Mouse (Mus musculus): ENCODE measurements around the gene Cant1. TPM values are rescaled to one million over a fixed set of nuclear protein-coding genes. Genes with fewer than 3 reads are reported as not detected.
A peak's percentile ranks its signal among the peaks of the same experiment; 100 is the strongest.

The Cant1 gene
- polyA plus RNA-seq, 1 experiment from 2014 or later: 9.9 TPM

DNA sequence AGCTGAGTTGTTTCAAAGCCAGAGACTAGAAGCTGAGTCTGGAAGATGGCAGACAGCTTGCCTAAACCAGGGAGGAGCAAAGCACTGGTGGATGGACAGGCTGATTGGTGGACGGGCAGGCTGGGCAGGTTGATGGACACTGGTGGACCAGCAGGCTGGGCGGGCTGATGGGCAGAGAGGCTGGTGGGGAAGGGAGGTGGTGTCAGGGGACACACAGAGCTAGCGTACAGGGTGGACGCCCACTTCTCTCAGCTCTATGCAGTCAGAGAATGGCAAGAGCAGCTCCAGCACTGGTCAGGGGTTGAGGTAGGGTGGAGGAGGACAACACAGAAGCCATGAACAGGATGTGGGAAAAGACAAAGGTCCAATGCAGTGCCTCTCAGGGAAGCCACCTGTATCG is 49.6 kb downstream of the Cant1 start:
- Histone ChIP-seq H3K9me3 (replicated peaks) (no peaks in the 10 kb centered on the region), H3K27me3 (no peaks in the 10 kb centered on the region; the same call in 1 of the 2 replicates), H3K4me3 (replicated peaks) (no peak overlapping the region), H3K4me1 (replicated peaks) (no peaks in the 10 kb centered on the region), H3K4me2 (no peak overlapping the region), H3K27ac (replicated peaks) (no peak overlapping the region), H3K36me3 (replicated peaks) (no peaks in the 10 kb centered on the region), H3K9ac (no peak overlapping the region)
- 64% methylated on average over 5 of the region's 5 CpGs for WGBS (ENCODE audit: insufficient replicate concordance)
- no peak for ATAC-seq (ENCODE audit: insufficient read depth)

DNA sequence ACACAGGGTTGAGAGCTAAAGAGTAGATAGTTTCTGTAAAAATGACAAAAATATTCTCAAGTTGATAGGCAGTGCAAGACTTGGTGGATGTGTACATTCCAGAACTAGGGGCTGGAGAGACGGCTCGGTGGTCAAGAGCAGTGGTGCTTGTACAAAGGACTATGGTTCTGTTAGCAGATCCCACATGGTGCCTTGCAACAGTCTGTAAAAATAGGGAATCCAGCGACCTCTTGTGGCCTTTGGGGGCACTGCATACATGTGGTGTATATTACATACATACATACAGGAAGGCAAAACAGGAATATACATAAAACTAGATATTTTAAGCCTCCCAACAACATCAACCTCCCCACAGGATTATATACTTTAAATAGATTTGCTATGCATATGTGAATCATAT is 50.6 kb downstream of the Cant1 start:
- WGBS (ENCODE audit: insufficient replicate concordance): 59% methylated on average over 3 of the region's 3 CpGs
- H3K36me3 ChIP-seq (replicated peaks): no peaks in the 10 kb centered on the region
- H3K4me2 ChIP-seq: no peak overlapping the region
- H3K9ac ChIP-seq: no peak overlapping the region
- H3K27me3 ChIP-seq: no peaks in the 10 kb centered on the region; the same call in 1 of the 2 replicates
- H3K4me1 ChIP-seq (replicated peaks): no peaks in the 10 kb centered on the region
- H3K4me3 ChIP-seq (replicated peaks): no peak overlapping the region
- no peak overlapping the region for H3K27ac ChIP-seq (replicated peaks)
- ATAC-seq (ENCODE audit: insufficient read depth): no peak
- no peaks in the 10 kb centered on the region for H3K9me3 ChIP-seq (replicated peaks)

DNA sequence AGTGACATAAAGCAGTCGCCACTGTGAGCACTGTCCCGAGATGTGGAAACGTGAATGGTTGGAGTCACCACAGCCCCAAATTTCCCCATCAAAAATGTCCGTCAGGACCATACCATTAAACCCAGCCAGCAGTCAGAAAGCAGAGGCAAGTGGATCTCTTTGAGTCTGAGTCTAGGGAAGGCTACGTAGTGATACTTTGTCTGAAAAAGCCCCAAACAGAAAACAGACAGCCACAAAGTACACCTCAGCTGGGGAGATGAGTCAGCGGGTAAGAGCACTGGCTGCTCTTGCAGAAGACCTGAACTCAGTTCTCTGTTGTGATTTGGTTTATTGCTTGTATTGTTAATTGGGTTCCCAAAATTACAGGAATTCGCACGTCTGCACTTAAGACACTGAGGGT is 52.3 kb downstream of the Cant1 start:
- no peak for ATAC-seq (ENCODE audit: insufficient read depth)
- whole genome bisulfite sequencing (ENCODE audit: insufficient replicate concordance): 50% methylated on average over 8 of the region's 8 CpGs
- Histone ChIP-seq H3K36me3 (replicated peaks) (no peaks in the 10 kb centered on the region), H3K4me1 (replicated peaks) (peaks cover 7% of the 10 kb centered on the region; the same call in 1 of the 2 replicates), H3K9ac (no peak overlapping the region), H3K4me3 (replicated peaks) (no peak overlapping the region), H3K27ac (replicated peaks) (no peak overlapping the region), H3K4me2 (no peak overlapping the region), H3K27me3 (no peaks in the 10 kb centered on the region; the same call in none of the 2 replicates), H3K9me3 (replicated peaks) (no peaks in the 10 kb centered on the region)

DNA sequence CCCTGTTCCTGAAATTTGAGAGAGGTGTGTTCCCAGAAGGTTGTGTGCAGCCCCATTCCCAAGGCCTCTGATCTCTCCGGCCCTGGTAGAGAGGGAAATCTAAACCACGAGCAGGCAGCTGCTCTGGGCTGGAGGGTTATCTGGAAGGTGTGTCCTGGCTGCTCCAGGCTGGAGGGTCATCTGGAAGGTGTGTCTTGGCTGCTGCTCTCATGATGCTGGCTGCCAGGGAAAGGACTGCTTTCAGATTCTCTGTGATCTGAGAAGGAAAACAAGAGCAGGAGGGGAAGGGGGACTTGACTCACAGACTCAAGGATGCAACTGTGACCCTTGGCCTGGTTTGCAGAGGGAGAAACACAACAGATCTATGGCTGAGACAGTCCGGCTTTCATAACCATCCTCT is 52.8 kb downstream of the Cant1 start:
- WGBS (ENCODE audit: insufficient replicate concordance): 46% methylated on average over 3 of the region's 3 CpGs
- H3K9me3 ChIP-seq (replicated peaks): no peaks in the 10 kb centered on the region
- no peaks in the 10 kb centered on the region; the same call in none of the 2 replicates for H3K27me3 ChIP-seq
- peaks cover 7% of the 10 kb centered on the region; the same call in 1 of the 2 replicates for H3K4me1 ChIP-seq (replicated peaks)
- no peak overlapping the region for H3K9ac ChIP-seq
- no peak for ATAC-seq (ENCODE audit: insufficient read depth)
- H3K36me3 ChIP-seq (replicated peaks): no peaks in the 10 kb centered on the region
- H3K27ac ChIP-seq (replicated peaks): no peak overlapping the region
- no peak overlapping the region for H3K4me3 ChIP-seq (replicated peaks)
- H3K4me2 ChIP-seq: no peak overlapping the region

DNA sequence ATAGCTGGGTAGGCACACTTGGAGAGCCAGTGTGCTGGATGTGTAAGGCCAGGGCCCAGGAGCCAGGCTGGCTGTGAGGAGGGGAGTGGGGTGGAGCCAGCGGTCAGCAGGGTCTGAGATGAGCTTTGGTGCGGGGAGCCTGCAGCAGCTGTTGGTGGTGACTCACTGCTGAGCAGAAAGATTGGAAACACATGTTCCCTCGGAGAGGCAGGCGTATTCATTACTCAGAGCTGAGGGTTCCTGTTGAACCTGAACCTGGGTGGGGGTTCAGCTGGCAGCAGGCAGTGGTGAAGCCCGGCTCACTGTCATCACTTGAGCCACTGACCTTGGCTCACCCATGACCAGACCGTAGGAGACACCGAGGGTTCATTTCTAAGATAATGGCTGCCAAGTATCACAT is 53.7 kb downstream of the Cant1 start:
- H3K9me3 ChIP-seq (replicated peaks): no peaks in the 10 kb centered on the region
- H3K4me3 ChIP-seq (replicated peaks): no peak overlapping the region
- H3K4me2 ChIP-seq: no peak overlapping the region
- no peak for ATAC-seq (ENCODE audit: insufficient read depth)
- no peak overlapping the region for H3K9ac ChIP-seq
- no peaks in the 10 kb centered on the region; the same call in none of the 2 replicates for H3K27me3 ChIP-seq
- WGBS (ENCODE audit: insufficient replicate concordance): 66% methylated on average over 7 of the region's 7 CpGs
- no peak overlapping the region for H3K27ac ChIP-seq (replicated peaks)
- H3K4me1 ChIP-seq (replicated peaks): peaks cover 7% of the 10 kb centered on the region; the same call in 1 of the 2 replicates
- H3K36me3 ChIP-seq (replicated peaks): no peaks in the 10 kb centered on the region

DNA sequence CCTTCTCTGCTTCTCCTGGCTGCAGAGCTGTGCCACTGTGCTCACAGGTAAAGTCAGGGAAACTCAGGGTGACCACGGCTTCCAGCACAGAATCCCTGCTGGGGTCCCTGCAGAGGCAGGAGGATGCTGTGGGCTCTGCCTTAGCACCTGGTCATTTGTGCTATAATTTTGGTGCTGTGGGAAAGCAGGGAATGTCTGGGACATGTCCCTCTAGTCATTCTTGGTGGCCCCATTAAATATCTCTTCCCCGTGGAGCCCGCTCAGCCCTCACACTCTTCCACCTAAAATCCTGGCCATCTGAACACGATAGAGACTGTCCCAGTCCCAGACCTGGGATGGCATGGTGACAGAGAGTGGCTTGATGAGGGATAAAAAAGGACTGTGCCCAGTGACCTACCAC is 54.9 kb downstream of the Cant1 start:
- Histone ChIP-seq H3K4me1 (replicated peaks) (peaks cover 7% of the 10 kb centered on the region; the same call in 1 of the 2 replicates), H3K9ac (no peak overlapping the region), H3K36me3 (replicated peaks) (no peaks in the 10 kb centered on the region), H3K27ac (replicated peaks) (no peak overlapping the region), H3K9me3 (replicated peaks) (no peaks in the 10 kb centered on the region), H3K27me3 (no peaks in the 10 kb centered on the region; the same call in 1 of the 2 replicates), H3K4me3 (replicated peaks) (no peak overlapping the region), H3K4me2 (no peak overlapping the region)
- WGBS (ENCODE audit: insufficient replicate concordance): 58% methylated on average over 4 of the region's 4 CpGs
- no peak for ATAC-seq (ENCODE audit: insufficient read depth)

DNA sequence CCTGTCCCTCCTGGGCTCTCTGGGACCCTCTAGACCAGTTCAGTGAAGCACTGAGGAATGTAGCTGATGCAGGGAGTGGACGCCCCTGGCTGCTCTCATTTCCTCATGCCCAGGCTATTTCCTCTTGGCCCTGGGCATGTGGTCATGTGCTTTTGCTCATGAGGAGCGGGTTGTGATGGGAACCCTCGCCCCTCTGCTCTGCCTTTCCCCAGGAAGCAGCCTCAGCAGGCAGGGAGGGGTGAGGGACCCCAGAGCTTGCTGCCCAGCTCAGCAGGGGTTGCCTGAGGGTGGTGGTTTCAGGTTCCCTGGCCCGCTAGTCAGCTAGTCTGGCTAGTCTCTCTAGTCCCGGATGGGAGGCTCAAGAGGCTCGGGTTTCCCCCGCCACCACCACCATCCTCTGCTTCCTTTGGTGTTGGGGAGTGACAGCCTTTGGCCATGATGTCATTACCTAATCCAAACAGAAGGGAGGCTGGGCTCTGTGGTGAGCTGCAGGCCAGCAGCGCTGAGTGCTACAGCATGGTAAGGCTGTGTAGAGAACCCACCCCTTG is 55.8 kb downstream of the Cant1 start:
- ATAC-seq (ENCODE audit: insufficient read depth): peak; percentile 42
- Histone ChIP-seq H3K9me3 (replicated peaks) (no peaks in the 10 kb centered on the region), H3K4me3 (replicated peaks) (no peak overlapping the region), H3K27me3 (no peaks in the 10 kb centered on the region; the same call in 1 of the 2 replicates), H3K27ac (replicated peaks) (no peak overlapping the region), H3K4me1 (replicated peaks) (peaks cover 7% of the 10 kb centered on the region; the same call in 1 of the 2 replicates), H3K36me3 (replicated peaks) (no peaks in the 10 kb centered on the region), H3K4me2 (no peak overlapping the region; the same call in 1 of the 2 replicates), H3K9ac (no peak overlapping the region)
- WGBS (ENCODE audit: insufficient replicate concordance): 3% methylated on average over 8 of the region's 8 CpGs

DNA sequence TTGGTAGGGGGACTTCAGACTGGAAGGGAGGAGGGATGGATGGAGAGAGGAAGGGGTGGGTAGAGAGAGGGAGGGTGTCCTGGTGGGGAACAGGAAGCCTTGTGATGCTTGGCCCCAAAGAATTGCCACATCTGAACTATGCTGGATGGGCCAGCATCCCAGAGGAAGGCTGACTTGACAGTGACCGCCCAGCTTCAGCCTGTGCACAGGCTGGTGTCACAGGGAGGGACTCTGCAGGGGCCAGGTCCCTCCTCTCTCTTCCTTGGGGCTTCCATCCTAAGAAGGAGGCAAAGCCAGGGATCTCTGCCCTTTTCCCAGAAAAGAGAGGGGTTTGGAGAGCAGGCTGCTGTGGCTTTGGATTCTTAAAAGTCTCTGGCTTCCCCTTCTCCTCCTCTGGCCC is 56.4 kb downstream of the Cant1 start:
- 58% methylated on average over 1 of the region's 1 CpGs for WGBS (ENCODE audit: insufficient replicate concordance)
- Histone ChIP-seq H3K4me1 (replicated peaks) (peaks cover 7% of the 10 kb centered on the region; the same call in 1 of the 2 replicates), H3K9me3 (replicated peaks) (no peaks in the 10 kb centered on the region), H3K4me2 (no peak overlapping the region), H3K36me3 (replicated peaks) (no peaks in the 10 kb centered on the region), H3K27me3 (no peaks in the 10 kb centered on the region; the same call in 1 of the 2 replicates), H3K4me3 (replicated peaks) (no peak overlapping the region), H3K9ac (no peak overlapping the region), H3K27ac (replicated peaks) (no peak overlapping the region)
- ATAC-seq (ENCODE audit: insufficient read depth): no peak

DNA sequence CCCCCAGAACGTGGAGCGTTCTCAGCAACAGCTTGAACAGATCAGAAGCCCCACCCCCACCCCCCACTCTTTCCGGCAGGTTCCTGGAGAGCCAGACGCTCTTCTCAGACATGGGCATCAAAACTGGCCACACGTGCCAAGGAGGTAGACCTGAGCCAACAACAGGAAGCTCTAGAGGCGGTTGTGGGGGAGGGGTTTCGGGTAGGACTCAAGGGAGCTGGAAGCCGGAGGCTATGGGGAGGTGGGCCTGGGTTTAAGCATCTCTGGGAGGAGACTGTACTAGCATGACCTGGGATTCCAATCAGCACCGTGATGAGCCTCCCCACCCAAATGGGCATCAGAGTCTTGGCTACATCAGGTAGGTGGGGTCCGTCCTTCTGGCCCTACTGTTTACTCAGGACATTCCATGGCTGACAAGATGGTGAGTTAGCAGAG is 58.0 kb downstream of the Cant1 start:
- ATAC-seq (ENCODE audit: insufficient read depth): no peak
- Histone ChIP-seq H3K27ac (replicated peaks) (no peak overlapping the region), H3K4me2 (no peak overlapping the region), H3K27me3 (peaks cover 5% of the 10 kb centered on the region), H3K4me3 (replicated peaks) (no peak overlapping the region), H3K36me3 (replicated peaks) (no peaks in the 10 kb centered on the region), H3K9ac (no peak overlapping the region), H3K4me1 (replicated peaks) (peaks cover 7% of the 10 kb centered on the region; the same call in 1 of the 2 replicates), H3K9me3 (replicated peaks) (no peaks in the 10 kb centered on the region)
- 39% methylated on average over 10 of the region's 10 CpGs for WGBS (ENCODE audit: insufficient replicate concordance)

DNA sequence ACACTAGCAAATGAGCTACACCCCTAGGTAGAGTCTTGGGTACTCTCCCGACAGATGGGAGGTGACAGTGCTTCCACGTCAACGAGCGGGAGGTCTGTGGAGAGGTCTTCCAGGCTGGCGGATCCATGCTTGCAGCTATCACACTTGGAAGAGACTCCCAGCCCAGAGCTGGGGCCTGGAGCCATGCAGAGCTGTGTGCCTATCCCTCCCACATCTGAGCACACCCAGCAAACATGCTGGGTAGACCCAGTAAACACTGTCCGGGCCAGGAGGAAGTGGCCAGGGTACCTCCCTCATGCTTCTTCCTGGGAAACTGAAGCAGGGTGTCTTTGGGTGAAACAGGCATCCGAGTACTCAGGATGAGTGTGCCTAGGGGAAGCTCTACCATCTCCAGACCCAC is 58.4 kb downstream of the Cant1 start:
- no peak overlapping the region for H3K4me2 ChIP-seq
- no peak overlapping the region for H3K27ac ChIP-seq (replicated peaks)

More for the DNA sequence above, 58.4 kb downstream of the Cant1 start:
- H3K27me3 ChIP-seq: peaks cover 9% of the 10 kb centered on the region
- H3K9me3 ChIP-seq (replicated peaks): no peaks in the 10 kb centered on the region
- ATAC-seq (ENCODE audit: insufficient read depth): no peak
- no peak overlapping the region for H3K9ac ChIP-seq
- WGBS (ENCODE audit: insufficient replicate concordance): 61% methylated on average over 7 of the region's 7 CpGs
- H3K36me3 ChIP-seq (replicated peaks): no peaks in the 10 kb centered on the region
- no peak overlapping the region for H3K4me3 ChIP-seq (replicated peaks)
- peaks cover 10% of the 10 kb centered on the region for H3K4me1 ChIP-seq (replicated peaks)

All from liver, embryonic 15.5 days (tissue).